Comparison of ENCODE assay signal across 8 mouse cellular contexts in the genomic region with DNA sequence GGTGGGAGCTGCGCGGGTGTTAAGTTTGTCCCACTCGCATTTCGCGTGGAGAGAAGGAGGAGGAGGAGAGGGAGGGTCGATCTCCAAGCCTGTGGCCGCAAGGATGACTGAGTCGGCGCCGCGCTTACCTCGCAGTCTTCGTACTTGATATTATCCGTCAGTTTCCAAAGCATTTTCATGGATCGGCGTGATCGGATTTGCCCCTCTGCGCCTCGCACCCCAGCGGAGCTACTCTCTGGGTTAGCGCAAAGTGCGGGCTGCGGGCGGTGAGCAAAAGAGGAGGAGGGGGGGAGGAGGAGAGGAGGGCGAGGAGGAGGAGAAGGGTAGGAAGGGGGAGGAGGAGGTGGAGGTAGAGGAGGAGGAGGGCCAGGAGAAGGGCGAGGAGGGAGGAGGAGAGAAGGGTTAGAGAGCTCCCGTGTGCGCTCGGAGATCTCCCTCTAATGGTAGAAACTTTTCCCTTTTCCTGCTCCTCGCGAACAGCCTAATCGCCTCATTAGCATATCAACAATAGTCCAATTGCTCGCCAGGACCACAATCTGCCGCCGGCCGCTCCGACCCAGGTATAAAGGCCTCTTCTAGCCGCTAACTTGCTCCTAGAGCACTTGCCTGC. TPM values are rescaled to one million over a fixed set of nuclear protein-coding genes. Genes with fewer than 3 reads are reported as not detected.
A peak's percentile ranks its signal among the peaks of the same experiment; 100 is the strongest.
DNase-seq lines count a peak whose midpoint lies in the region; ATAC-seq and TF ChIP-seq lines count a peak whose summit lies in the region.

No protein-coding gene starts in this region.

- WGBS in cerebellum, adult 2 months, result 1% methylated on average over 37 of the region's 38 CpGs
- 2% methylated on average over 37 of the region's 38 CpGs for WGBS in forebrain, embryonic 14.5 days
- WGBS in liver, embryonic 13.5 days (ENCODE audit: insufficient replicate concordance), result under 1% methylated on average over 32 of the region's 38 CpGs

- peaks cover 7% of the 10 kb centered on the region; the same call in 1 of the 2 replicates for H3K27me3 ChIP-seq in cerebellum, adult 2 months (ENCODE audit: control insufficient read depth, insufficient read depth, low read length)
- H3K27me3 ChIP-seq in forebrain, embryonic 14.5 days (replicated peaks; ENCODE audit: control insufficient read depth, insufficient read depth, low read length), result peaks cover 90% of the 10 kb centered on the region
- H3K27me3 ChIP-seq in liver, embryonic 13.5 days, result peaks cover 100% of the 10 kb centered on the region

- peak overlapping the region; percentile 41 for H3K4me3 ChIP-seq in cerebellum, adult 2 months (replicated peaks; ENCODE audit: insufficient read depth, low read depth, low read length)
- H3K4me3 ChIP-seq in forebrain, embryonic 14.5 days (ENCODE audit: low read depth, low read length), result peak overlapping the region; percentile 19
- H3K4me3 ChIP-seq in liver, embryonic 13.5 days (replicated peaks), result peak overlapping the region; percentile 12; the same call in 1 of the 2 replicates

- DNase-seq in cerebellum, adult 2 months, result peak; percentile 39 to 46
- no peak for DNase-seq in cerebellum, adult 9-10 months
- DNase-seq in ES-CJ7 (ENCODE audit: low read depth, low spot score), result peak; percentile 98
- DNase-seq in forebrain, embryonic 14.5 days (ENCODE audit: low spot score), result peak; percentile 71
- DNase-seq in liver, embryonic 13.5 days, result no peak
- DNase-seq in urinary bladder, adult 2 months (ENCODE audit: low spot score), result no peak
- no peak for DNase-seq in left cerebral cortex, adult 11 months (ENCODE audit: low spot score)

- no peaks in the 10 kb centered on the region for H3K9me3 ChIP-seq in forebrain, embryonic 14.5 days (replicated peaks; ENCODE audit: control insufficient read depth, low read length)
- H3K9me3 ChIP-seq in liver, embryonic 13.5 days (replicated peaks), result no peaks in the 10 kb centered on the region

- H3K4me1 ChIP-seq in cerebellum, adult 2 months (ENCODE audit: control insufficient read depth, insufficient read depth, low read length), result 0 out of 2 replicates have a peak, but pooled peaks cover 5% of the 10 kb centered on the region
- H3K4me1 ChIP-seq in forebrain, embryonic 14.5 days (ENCODE audit: control insufficient read depth, insufficient read depth, low read length), result peaks cover 6% of the 10 kb centered on the region
- H3K4me1 ChIP-seq in liver, embryonic 13.5 days (replicated peaks), result peaks cover 19% of the 10 kb centered on the region

- ATAC-seq in forebrain, embryonic 14.5 days, result peak; percentile 41; the same call in 1 of the 2 replicates
- no peak for ATAC-seq in liver, embryonic 13.5 days (ENCODE audit: low read depth)
- no peak for ATAC-seq in erythroid progenitor cell, adult 5-6 weeks (replicated peaks; ENCODE audit: low FRiP score, poor library complexity, severe bottlenecking)

- TF ChIP-seq POLR2A in cerebellum, adult 2 months (IDR thresholded peaks at IDR 0.05; ENCODE audit: borderline replicate concordance, insufficient read depth, low read length), result no peak

- no peak overlapping the region for H3K27ac ChIP-seq in cerebellum, adult 2 months (ENCODE audit: insufficient read depth, low read length)
- no peak overlapping the region for H3K27ac ChIP-seq in forebrain, embryonic 14.5 days (ENCODE audit: low read depth, low read length)
- no peak overlapping the region for H3K27ac ChIP-seq in liver, embryonic 13.5 days

- H3K4me2 ChIP-seq in forebrain, embryonic 14.5 days (ENCODE audit: low read length), result peak overlapping the region; percentile 40
- peak overlapping the region; percentile 34; the same call in 1 of the 2 replicates for H3K4me2 ChIP-seq in liver, embryonic 13.5 days

- TF ChIP-seq CTCF in cerebellum, adult 2 months (IDR thresholded peaks at IDR 0.05; ENCODE audit: borderline replicate concordance, insufficient read depth, low read depth, low read length), result no peak

- H3K36me3 ChIP-seq in forebrain, embryonic 14.5 days (ENCODE audit: control insufficient read depth, insufficient read depth, low read length), result no peaks in the 10 kb centered on the region
- H3K36me3 ChIP-seq in liver, embryonic 13.5 days, result no peaks in the 10 kb centered on the region

- no peak overlapping the region for H3K9ac ChIP-seq in forebrain, embryonic 14.5 days (ENCODE audit: low read length)
- no peak overlapping the region for H3K9ac ChIP-seq in liver, embryonic 13.5 days

RNA-seq across cellular contexts. Expression of gene Tfap2a, which starts 4.5 kb away (rescaled TPM):
- polyA plus RNA-seq in cerebellum, adult 2 months (2012; rRNA removed), result 5.1 and 6.9 TPM in 2 replicates
- polyA plus RNA-seq in forebrain, embryonic 14.5 days (2014; fragmentation: Nextera tagmentation; extraction: Ambion mirVana), result 0.20 and 0.41 TPM in 2 replicates
- 0.03 TPM in 1 of 2 replicates, not detected in the other for polyA plus RNA-seq in liver, embryonic 13.5 days (2015; fragmentation: Nextera tagmentation; extraction: Ambion mirVana)
- total RNA-seq in erythroid progenitor cell, adult 5-6 weeks (2015; ENCODE audit: low replicate concordance), result not detected in 2 replicates
- not detected in 2 replicates for total RNA-seq in erythroid progenitor cell, adult 5-6 weeks (2017; ENCODE audit: low replicate concordance)
- polyA plus RNA-seq in urinary bladder, adult 2 months (2012; rRNA removed), result 0.74 and 0.84 TPM in 2 replicates

Comparison
In these comparisons a context has a peak if more than half of its experiments do, and no peak if none do; other contexts are left out.
1. DNase-seq: peak in cerebellum, adult 2 months (2 of 2), ES-CJ7 (single experiment) and forebrain, embryonic 14.5 days (single experiment); none in cerebellum, adult 9-10 months (single experiment), liver, embryonic 13.5 days (single experiment), urinary bladder, adult 2 months (single experiment) and left cerebral cortex, adult 11 months (single experiment).
2. Peak in every context shown above with its lines, with median percentiles within 50 percentile points of each other: H3K4me3 ChIP-seq.